Comparison of ENCODE assay signal across 1 mouse cellular context in genomic region chr7:116503879-116504817, GRCm38 (mm10).
TF ChIP-seq lines count a peak whose summit lies in the region.

Gene Nucb2, plus strand, starts transcription at chr7:116504369.

TF ChIP-seq in CH12.LX, 34 proteins besides CTCF, POLR2A, EP300 and RAD21 (continued from another document):
- no peak for TF ChIP-seq JUN (IDR thresholded peaks at IDR 0.05; ENCODE audit: insufficient read depth, low read depth, low read length)
- no peak for TF ChIP-seq BHLHE40 (IDR thresholded peaks at IDR 0.05; ENCODE audit: low read depth, low read length)
- no peak for TF ChIP-seq GABPA (IDR thresholded peaks at IDR 0.05; ENCODE audit: insufficient replicate concordance, low read depth, low read length)
- TF ChIP-seq MAFK (IDR thresholded peaks at IDR 0.05; ENCODE audit: insufficient replicate concordance, low read length): no peak
- TF ChIP-seq USF1 (IDR thresholded peaks at IDR 0.05; ENCODE audit: low read depth, low read length): no peak
- no peak for TF ChIP-seq UBTF (IDR thresholded peaks at IDR 0.05; ENCODE audit: low read depth, low read length)
- TF ChIP-seq ZKSCAN1 (IDR thresholded peaks at IDR 0.05; ENCODE audit: borderline replicate concordance, low read depth, low read length): no peak
- peak; percentile 26; the same call in 1 of the 2 replicates for TF ChIP-seq NRF1 (IDR thresholded peaks at IDR 0.05; ENCODE audit: low read depth, low read length)
- no peak for TF ChIP-seq MEF2A (IDR thresholded peaks at IDR 0.05; ENCODE audit: borderline replicate concordance, low read depth, low read length)
- no peak for TF ChIP-seq JUND (conservative IDR thresholded peaks at IDR 0.05; ENCODE audit: low read depth, low read length)
- TF ChIP-seq CHD2 (IDR thresholded peaks at IDR 0.05; ENCODE audit: low read length): peak; percentile 90
- 0 out of 2 replicates have a peak, but pooled peaks have one; percentile 20 for TF ChIP-seq ZMIZ1 (IDR thresholded peaks at IDR 0.05; ENCODE audit: low read depth, low read length)
